Mouse (Mus musculus): ENCODE data around the gene Cmss1.

- TF ChIP-seq CTCF (IDR thresholded peaks at IDR 0.05; ENCODE audit: insufficient read depth, low read depth, low read length) (no peak), POLR2A (IDR thresholded peaks at IDR 0.05; ENCODE audit: insufficient read depth, low read depth, low read length) (no peak)
These were observed 347.1 kb downstream of the Cmss1 start for GRCm38 (mm10) chr16:57259356-57260083.

Data from olfactory bulb, adult 2 months (tissue).